Mouse (Mus musculus) hindbrain, postnatal 0 days (tissue): ENCODE measurements around the gene Ubxn6. TPM values are rescaled to one million over a fixed set of nuclear protein-coding genes. Genes with fewer than 3 reads are reported as not detected.
A peak's percentile ranks its signal among the peaks of the same experiment; 100 is the strongest.

ENCODE experiments used
- ATAC-seq: fragments of 200-750 bp; cut with Nextera tagmentation; 2 replicates; pipeline ENCODE4 v1.8.0; 2017; ENCODE audit warnings: mild to moderate bottlenecking, moderate TSS enrichment, moderate library complexity
- DNase-seq: peaks from one replicate; pipeline ENCODE4 v3.0.0-alpha.2; 2015; ENCODE audit warnings: low spot score
- H3K27ac ChIP-seq: fragments of 300-500 bp; sonication (generic); 2 replicates; pipeline ENCODE4 v1.5.1; 2014; ENCODE audit warnings: mild to moderate bottlenecking
- H3K27me3 ChIP-seq: fragments of 300-500 bp; sonication (generic); 2 replicates; pipeline ENCODE4 v1.6.1; 2014; ENCODE audit warnings: low read length, mixed read lengths; ENCODE audit not compliant: insufficient read depth
- H3K36me3 ChIP-seq: fragments of 300-500 bp; sonication (generic); 2 replicates; pipeline ENCODE4 v1.6.1; 2014; ENCODE audit warnings: low read length, mixed read lengths; ENCODE audit not compliant: insufficient read depth
- H3K4me1 ChIP-seq: fragments of 300-500 bp; sonication (generic); 2 replicates; pipeline ENCODE4 v1.6.1; 2014; ENCODE audit warnings: antibody characterized with exemption, low read length, mixed read lengths; ENCODE audit not compliant: insufficient read depth
- H3K4me2 ChIP-seq: fragments of 300-500 bp; sonication (generic); 2 replicates; pipeline ENCODE4 v1.6.1; 2014; ENCODE audit warnings: low read depth, mild to moderate bottlenecking, low read length, moderate library complexity, mixed read lengths
- H3K4me3 ChIP-seq: fragments of 300-500 bp; sonication (generic); 2 replicates; pipeline ENCODE4 v1.5.1; 2014; ENCODE audit warnings: low read length
- H3K9ac ChIP-seq: fragments of 300-500 bp; sonication (generic); replicated peaks from 2 replicates; pipeline ENCODE4 v1.6.1; 2014; ENCODE audit warnings: mild to moderate bottlenecking, low read length, moderate library complexity, mixed read lengths
- H3K9me3 ChIP-seq: fragments of 300-500 bp; sonication (generic); 2 replicates; pipeline ENCODE4 v1.6.1; 2016; ENCODE audit warnings: low read length, mixed read lengths
- CTCF ChIP-seq: IDR thresholded peaks from 2 replicates; pipeline ENCODE4 v1.5.1; 2016; ENCODE audit warnings: antibody characterized with exemption, control low read depth, low read depth
- WGBS: fragments of 180-500 bp; shearing (Covaris S2); extraction: QIAGEN DNeasy Blood & Tissue Kit; methylation state at CpG from one replicate; pipeline ENCODE4 v1.1.7; 2014; 5-methylcytosine and 5-hydroxymethylcytosine counted together
- polyA plus RNA-seq: library from polyadenylated mRNA; unstranded; fragments of >200 nt; fragmentation: Nextera tagmentation; extraction: Ambion mirVana; gene quantifications from 2 replicates; pipeline ENCODE4 v1.2.1, GENCODE M21; 2015
- total RNA-seq: library from RNA; depleted of rRNA; stranded (reverse); fragments of >200 nt; gene quantifications from 2 replicates; pipeline ENCODE4 v1.2.3, GENCODE M21; 2014

Ubxn6 gene
- total and polyA plus RNA-seq, 2 experiments from 2014 or later: 75.2 to 111 TPM

GRCm38 (mm10) chr17:56062081-56062480, 12.7 kb downstream of the Ubxn6 start:
- peaks cover 33% of the 10 kb centered on the region for H3K36me3 ChIP-seq
- WGBS: 94% methylated on average over 7 of the region's 7 CpGs
- TF ChIP-seq CTCF: no peak

GRCm38 (mm10) chr17:56057381-56058120, 17.3 kb downstream of the Ubxn6 start:
- Histone ChIP-seq H3K27ac (no peak overlapping the region), H3K9ac (no peak overlapping the region), H3K4me3 (no peak overlapping the region), H3K9me3 (no peaks in the 10 kb centered on the region), H3K4me1 (no peaks in the 10 kb centered on the region), H3K36me3 (peaks cover 16% of the 10 kb centered on the region), H3K4me2 (no peak overlapping the region), H3K27me3 (no peaks in the 10 kb centered on the region)
- DNase-seq (no peak), ATAC-seq (no peak)
- TF ChIP-seq CTCF: peak; percentile 24; the same call in 1 of the 2 replicates
- 76% methylated on average over 11 of the region's 11 CpGs for WGBS

More at GRCm38 (mm10) chr17:56062081-56062480, 12.7 kb downstream of the Ubxn6 start:
- Histone ChIP-seq H3K9me3 (no peaks in the 10 kb centered on the region), H3K4me1 (no peaks in the 10 kb centered on the region), H3K4me2 (no peak overlapping the region), H3K27me3 (no peaks in the 10 kb centered on the region), H3K4me3 (no peak overlapping the region), H3K9ac (no peak overlapping the region), H3K27ac (no peak overlapping the region)
- DNase-seq (no peak), ATAC-seq (no peak)

GRCm38 (mm10) chr17:56055945-56056678, 18.7 kb downstream of the Ubxn6 start:
- DNase-seq: no peak

GRCm38 (mm10) chr17:56054938-56055337, 19.9 kb downstream of the Ubxn6 start:
- Histone ChIP-seq H3K9ac (no peak overlapping the region), H3K27me3 (no peaks in the 10 kb centered on the region), H3K27ac (no peak overlapping the region), H3K4me3 (no peak overlapping the region), H3K9me3 (no peaks in the 10 kb centered on the region), H3K36me3 (0 out of 2 replicates have a peak, but pooled peaks cover 4% of the 10 kb centered on the region), H3K4me1 (no peaks in the 10 kb centered on the region), H3K4me2 (no peak overlapping the region)
- ATAC-seq (no peak), DNase-seq (no peak)
- TF ChIP-seq CTCF: no peak

More at GRCm38 (mm10) chr17:56055945-56056678, 18.7 kb downstream of the Ubxn6 start:
- Histone ChIP-seq H3K9ac (no peak overlapping the region), H3K4me1 (no peaks in the 10 kb centered on the region), H3K4me3 (no peak overlapping the region), H3K36me3 (0 out of 2 replicates have a peak, but pooled peaks cover 8% of the 10 kb centered on the region), H3K4me2 (no peak overlapping the region), H3K27ac (no peak overlapping the region), H3K27me3 (no peaks in the 10 kb centered on the region), H3K9me3 (no peaks in the 10 kb centered on the region)
- no peak; the same call in 1 of the 2 replicates for ATAC-seq
- no peak for TF ChIP-seq CTCF
- WGBS: 65% methylated on average over 4 of the region's 4 CpGs

- H3K9ac ChIP-seq: no peak overlapping the region
- no peak overlapping the region for H3K4me3 ChIP-seq
- ATAC-seq: no peak
- H3K4me2 ChIP-seq: no peak overlapping the region
- 93% methylated on average over 5 of the region's 5 CpGs for WGBS
- DNase-seq: no peak
- H3K27me3 ChIP-seq: no peaks in the 10 kb centered on the region
- no peaks in the 10 kb centered on the region for H3K36me3 ChIP-seq
- no peak for TF ChIP-seq CTCF
- H3K9me3 ChIP-seq: no peaks in the 10 kb centered on the region
- no peaks in the 10 kb centered on the region for H3K4me1 ChIP-seq
- H3K27ac ChIP-seq: no peak overlapping the region
Measured at GRCm38 (mm10) chr17:56051369-56051768, 23.5 kb downstream of the Ubxn6 start.

GRCm38 (mm10) chr17:56040857-56041163, 34.0 kb downstream of the Ubxn6 start:
- no peak for DNase-seq
- WGBS: 3% methylated on average over 12 of the region's 12 CpGs

More at GRCm38 (mm10) chr17:56040857-56041163, 34.0 kb downstream of the Ubxn6 start:
- H3K9ac ChIP-seq: peak overlapping the region; percentile 64
- TF ChIP-seq CTCF: no peak
- H3K27ac ChIP-seq: 0 out of 2 replicates have a peak overlapping the region, but pooled peaks have one; percentile 41
- ATAC-seq: no peak
- H3K27me3 ChIP-seq: no peaks in the 10 kb centered on the region
- peak overlapping the region; percentile 76 for H3K4me3 ChIP-seq
- H3K9me3 ChIP-seq: no peaks in the 10 kb centered on the region
- H3K36me3 ChIP-seq: no peaks in the 10 kb centered on the region
- peaks cover 10% of the 10 kb centered on the region; the same call in 1 of the 2 replicates for H3K4me1 ChIP-seq
- H3K4me2 ChIP-seq: peak overlapping the region; percentile 94
